ENCODE assay signal across 8 mouse cellular contexts in the genomic region with DNA sequence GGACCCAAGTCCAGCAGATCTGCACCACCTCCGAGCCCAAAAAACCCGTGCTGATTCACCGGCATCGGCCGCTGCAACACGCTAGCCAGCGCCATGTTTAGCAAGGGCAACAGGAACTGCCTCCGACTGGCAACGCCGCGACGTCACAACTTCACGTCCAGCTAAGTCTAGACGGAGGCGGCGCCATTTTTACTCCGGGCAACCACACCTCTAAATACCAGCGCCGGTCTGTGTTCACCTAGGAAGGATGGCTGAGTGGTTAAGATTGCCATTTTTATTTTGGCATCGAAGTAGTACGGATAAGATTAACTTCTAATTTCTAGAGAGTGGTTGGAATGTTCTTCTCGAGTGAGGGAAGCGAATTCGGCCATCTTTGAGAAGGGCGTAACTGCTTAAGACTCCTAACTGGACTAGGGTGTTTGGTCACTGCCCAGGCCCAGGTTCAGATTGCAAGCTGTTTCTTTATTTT. TPM values are rescaled to one million over a fixed set of nuclear protein-coding genes. Genes with fewer than 3 reads are reported as not detected.
DNase-seq lines count a peak whose midpoint lies in the region; ATAC-seq and TF ChIP-seq lines count a peak whose summit lies in the region.

Gene Psmb5 (minus strand): TSS at position 126 of the 469 bp plus-strand sequence.

- H3K4me1 ChIP-seq in G1E (ENCODE audit: insufficient read depth, low read depth, low read length): peaks cover 22% of the 10 kb centered on the region
- H3K4me1 ChIP-seq in forebrain, embryonic 16.5 days (replicated peaks; ENCODE audit: control insufficient read depth, insufficient read depth, low read length): peaks cover 15% of the 10 kb centered on the region
- peaks cover 12% of the 10 kb centered on the region for H3K4me1 ChIP-seq in lung, embryonic 15.5 days

- no peaks in the 10 kb centered on the region; the same call in 1 of the 2 replicates for H3K9me3 ChIP-seq in G1E (replicated peaks)
- no peaks in the 10 kb centered on the region for H3K9me3 ChIP-seq in forebrain, embryonic 16.5 days (ENCODE audit: control insufficient read depth, low read length)
- no peaks in the 10 kb centered on the region for H3K9me3 ChIP-seq in lung, embryonic 15.5 days

- no peak for DNase-seq in G1E (ENCODE audit: low spot score)
- peak; percentile 89 to 90 for DNase-seq in cerebellum, adult 18-20 months
- DNase-seq in heart, postnatal 36 days: peak; percentile 87 to 93
- DNase-seq in layer of hippocampus, adult 2 months (ENCODE audit: low spot score in 2 of 2): peak; percentile 80 to 87
- DNase-seq in ovary, adult 18-20 months (ENCODE audit: low spot score): peak; percentile 78
- peak; percentile 88 for DNase-seq in thymus, postnatal 0 days (ENCODE audit: low spot score)

- TF ChIP-seq CTCF in G1E (IDR thresholded peaks at IDR 0.05; ENCODE audit: low read depth, low read length): no peak
- TF ChIP-seq CTCF in layer of hippocampus, adult 2 months (conservative IDR thresholded peaks at IDR 0.05): no peak

- H3K36me3 ChIP-seq in G1E (replicated peaks): peaks cover 28% of the 10 kb centered on the region
- H3K36me3 ChIP-seq in forebrain, embryonic 16.5 days (ENCODE audit: control insufficient read depth, insufficient read depth): no peaks in the 10 kb centered on the region
- H3K36me3 ChIP-seq in lung, embryonic 15.5 days: peaks cover 24% of the 10 kb centered on the region

- ATAC-seq in G1E (ENCODE audit: extremely low read depth, insufficient number of reproducible peaks, low FRiP score, poor library complexity, severe bottlenecking): peak; percentile 84
- ATAC-seq in forebrain, embryonic 16.5 days: peak; percentile 92
- peak; percentile 80; the same call in 1 of the 2 replicates for ATAC-seq in lung, embryonic 15.5 days (ENCODE audit: borderline replicate concordance, extremely low read depth, low FRiP score, low TSS enrichment)

- peak within 1 kb of the TSS; percentile 77 for H3K4me2 ChIP-seq in forebrain, embryonic 16.5 days (ENCODE audit: low read length)
- peak within 1 kb of the TSS; percentile 70 for H3K4me2 ChIP-seq in lung, embryonic 15.5 days

- H3K4me3 ChIP-seq in G1E (ENCODE audit: low read depth, low read length): peak within 1 kb of the TSS; percentile 77
- peak within 1 kb of the TSS; percentile 89 for H3K4me3 ChIP-seq in forebrain, embryonic 16.5 days (replicated peaks; ENCODE audit: low read length)
- H3K4me3 ChIP-seq in layer of hippocampus, adult 2 months: peak within 1 kb of the TSS; percentile 80
- peak within 1 kb of the TSS; percentile 89 for H3K4me3 ChIP-seq in lung, embryonic 15.5 days

- intact Hi-C loops in heart, postnatal 36 days (cut with DNase I): no loop called here

- under 1% methylated on average over 25 of the region's 25 CpGs for WGBS in forebrain, embryonic 16.5 days
- WGBS in lung, embryonic 15.5 days: under 1% methylated on average over 25 of the region's 25 CpGs

- H3K9ac ChIP-seq in forebrain, embryonic 16.5 days (replicated peaks; ENCODE audit: low read depth, low read length): peak within 1 kb of the TSS; percentile 90
- H3K9ac ChIP-seq in lung, embryonic 15.5 days: peak within 1 kb of the TSS; percentile 87

- no peaks in the 10 kb centered on the region for H3K27me3 ChIP-seq in G1E (ENCODE audit: insufficient read depth, low read length)
- H3K27me3 ChIP-seq in forebrain, embryonic 16.5 days (replicated peaks; ENCODE audit: control insufficient read depth, insufficient read depth, low read length): no peaks in the 10 kb centered on the region
- H3K27me3 ChIP-seq in lung, embryonic 15.5 days: no peaks in the 10 kb centered on the region

- H3K27ac ChIP-seq in forebrain, embryonic 16.5 days (ENCODE audit: low read length): peak within 1 kb of the TSS; percentile 73
- peak within 1 kb of the TSS; percentile 94 for H3K27ac ChIP-seq in layer of hippocampus, adult 2 months
- H3K27ac ChIP-seq in lung, embryonic 15.5 days: peak within 1 kb of the TSS; percentile 79

RNA-seq across cellular contexts. Expression of gene Psmb5, which starts in this region (rescaled TPM):
- total RNA-seq in G1E (2014; fragmentation: Nextera tagmentation): 26.5 and 32.1 TPM in 2 replicates
- total RNA-seq in G1E (2017): 50.8 and 56.8 TPM in 2 replicates
- polyA plus RNA-seq in G1E (2012): 149 and 159 TPM in 2 replicates
- polyA plus RNA-seq in forebrain, embryonic 16.5 days (2015; fragmentation: Nextera tagmentation; extraction: Ambion mirVana): 399 and 428 TPM in 2 replicates
- total RNA-seq in heart, postnatal 36 days (2021): 100 to 1,000 TPM; 185 to 191 TPM
- 100 to 1,000 TPM; 199 to 218 TPM for total RNA-seq in layer of hippocampus, adult 2 months (2021)
- polyA plus RNA-seq in lung, embryonic 15.5 days (2015; fragmentation: Nextera tagmentation; extraction: Ambion mirVana): 378 and 407 TPM in 2 replicates
- polyA plus RNA-seq in thymus, postnatal 0 days (2015; fragmentation: Nextera tagmentation; extraction: Ambion mirVana): 387 and 424 TPM in 2 replicates
